Mouse (Mus musculus) megakaryocyte, embryonic 14.5 days (primary cell): ENCODE results near the gene Metap1.

Experiments used
- FLI1 ChIP-seq: IDR thresholded peaks from 2 replicates; pipeline ENCODE4 v1.6.1; 2012; ENCODE audit warnings: low read length, inconsistent platforms, mixed read lengths
- GATA1 ChIP-seq: IDR thresholded peaks from 3 replicates; pipeline ENCODE4 v1.6.1; 2012; ENCODE audit warnings: mixed read lengths, low read length, inconsistent platforms, borderline replicate concordance

- TF ChIP-seq GATA1 (no peak), FLI1 (no peak)
These were observed 34.4 kb downstream of the Metap1 start for GRCm38 (mm10) chr3:138454711-138455435.
